Mouse (Mus musculus) bone marrow macrophage, adult 2 months (primary cell): ENCODE results near the gene Entpd7. TPM values are rescaled to one million over a fixed set of nuclear protein-coding genes. Genes with fewer than 3 reads are reported as not detected.

Experiments used
- H3K27ac ChIP-seq: 2 replicates; pipeline ENCODE4 v1.5.1; 2012; ENCODE audit warnings: low read depth, low read length; ENCODE audit not compliant: insufficient read depth
- H3K4me1 ChIP-seq: 2 replicates; pipeline ENCODE4 v1.6.1; 2012; ENCODE audit warnings: low read length; ENCODE audit not compliant: control insufficient read depth, insufficient read depth
- H3K4me3 ChIP-seq: 2 replicates; pipeline ENCODE4 v1.5.1; 2012; ENCODE audit warnings: mild to moderate bottlenecking, low read length, moderate library complexity; ENCODE audit not compliant: insufficient read depth
- CTCF ChIP-seq: IDR thresholded peaks from 2 replicates; pipeline ENCODE4 v1.5.1; 2012; ENCODE audit warnings: low read depth, mild to moderate bottlenecking, low read length, moderate library complexity
- POLR2A ChIP-seq: IDR thresholded peaks from 2 replicates; pipeline ENCODE4 v1.6.1; 2012; ENCODE audit warnings: mild to moderate bottlenecking, low read depth, low read length, borderline replicate concordance
- polyA plus RNA-seq: library from polyadenylated mRNA; stranded (reverse); fragments of >200 nt; gene quantifications from 2 replicates; pipeline ENCODE4 v1.2.4, GENCODE M21; 2012; ENCODE audit not compliant: missing spikeins, insufficient read depth, insufficient read length

The Entpd7 gene
- polyA plus RNA-seq, 1 experiment, result 23.4 TPM

GRCm38 (mm10) chr19:43781980-43782379 lies 92.5 kb downstream of the Entpd7 start, which contains the start of gene Abcc2:
Abcc2 (plus strand) TSS chr19:43782192.
- no peak within 1 kb of the TSS for H3K4me3 ChIP-seq
- TF ChIP-seq POLR2A (no peak), CTCF (no peak)
- H3K4me1 ChIP-seq, result peaks cover 19% of the 10 kb centered on the region
- H3K27ac ChIP-seq, result no peak within 1 kb of the TSS

Other genes starting within 250 kb of the Entpd7 start
- gene Cnnm1, start 249.2 kb upstream of the Entpd7 start, polyA plus RNA-seq, result not detected in 2 replicates
- 49.3 and 53.5 TPM in 2 replicates for gene Got1, start 165.1 kb upstream of the Entpd7 start, polyA plus RNA-seq
- gene Nkx2-3, start 77.3 kb upstream of the Entpd7 start, polyA plus RNA-seq, result not detected in 2 replicates
- gene Slc25a28, start 14.8 kb upstream of the Entpd7 start, polyA plus RNA-seq, result 34.1 and 40.1 TPM in 2 replicates
- gene Cutc, start 63.3 kb downstream of the Entpd7 start, polyA plus RNA-seq, result 12.3 and 12.4 TPM in 2 replicates
- gene Cox15, start 63.3 kb downstream of the Entpd7 start, polyA plus RNA-seq, result 18.5 and 20.5 TPM in 2 replicates
- gene Abcc2, start 92.5 kb downstream of the Entpd7 start, polyA plus RNA-seq, result 0.57 and 0.78 TPM in 2 replicates